Mouse (Mus musculus): ENCODE results near the gene Mlkl.
"Not testable (repeated sequence)": the region's sequence is repeated elsewhere in the genome, so short reads cannot be mapped to it uniquely, and the experiment has no call there.

Mlkl gene

DNA sequence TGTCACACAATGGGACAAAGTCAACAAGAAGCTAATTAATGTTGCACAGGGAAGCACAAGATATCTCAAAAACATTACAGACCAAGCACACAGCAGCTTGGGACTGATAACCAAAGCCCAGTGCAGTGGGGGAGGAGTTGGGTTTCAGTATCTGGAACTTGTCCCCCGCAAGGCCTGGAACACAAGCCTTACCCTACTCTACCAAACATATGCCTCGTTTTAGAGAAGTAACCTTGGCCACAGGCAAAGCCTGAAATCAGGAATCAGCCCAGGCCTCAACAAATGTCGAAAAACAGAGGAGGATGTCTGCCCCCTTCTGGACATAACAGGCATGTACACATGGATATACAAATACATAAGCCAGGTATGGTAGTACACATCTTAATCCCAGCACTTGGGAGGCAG is 25.2 kb downstream of the Mlkl start:
- DNase-seq = no peak

GRCm38 (mm10) chr8:111310006-111310405 is 28.0 kb downstream of the Mlkl start:
- DNase-seq = not testable (repeated sequence)

GRCm38 (mm10) chr8:111305031-111305730 is 32.8 kb downstream of the Mlkl start:
- DNase-seq = no peak

DNA sequence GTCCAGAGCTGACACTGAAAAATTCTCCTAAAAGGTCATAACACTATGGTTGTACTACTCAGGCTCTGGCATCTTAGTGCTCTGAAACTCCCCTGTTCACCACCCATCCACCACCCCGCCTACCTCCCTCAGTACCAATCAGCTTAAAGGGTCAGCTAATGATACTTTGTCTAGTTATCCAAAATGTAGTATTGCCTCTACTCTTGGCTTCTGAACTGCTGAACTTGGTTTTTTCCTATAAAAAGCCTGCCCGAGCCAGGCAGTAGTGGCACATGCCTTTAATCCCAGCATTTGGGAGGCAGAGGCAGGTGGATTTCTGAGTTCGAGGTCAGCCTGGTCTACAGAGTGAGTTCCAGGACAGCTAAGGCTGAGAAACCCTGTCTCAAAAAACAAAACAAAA is 33.6 kb downstream of the Mlkl start:
- no peak for DNase-seq

DNA sequence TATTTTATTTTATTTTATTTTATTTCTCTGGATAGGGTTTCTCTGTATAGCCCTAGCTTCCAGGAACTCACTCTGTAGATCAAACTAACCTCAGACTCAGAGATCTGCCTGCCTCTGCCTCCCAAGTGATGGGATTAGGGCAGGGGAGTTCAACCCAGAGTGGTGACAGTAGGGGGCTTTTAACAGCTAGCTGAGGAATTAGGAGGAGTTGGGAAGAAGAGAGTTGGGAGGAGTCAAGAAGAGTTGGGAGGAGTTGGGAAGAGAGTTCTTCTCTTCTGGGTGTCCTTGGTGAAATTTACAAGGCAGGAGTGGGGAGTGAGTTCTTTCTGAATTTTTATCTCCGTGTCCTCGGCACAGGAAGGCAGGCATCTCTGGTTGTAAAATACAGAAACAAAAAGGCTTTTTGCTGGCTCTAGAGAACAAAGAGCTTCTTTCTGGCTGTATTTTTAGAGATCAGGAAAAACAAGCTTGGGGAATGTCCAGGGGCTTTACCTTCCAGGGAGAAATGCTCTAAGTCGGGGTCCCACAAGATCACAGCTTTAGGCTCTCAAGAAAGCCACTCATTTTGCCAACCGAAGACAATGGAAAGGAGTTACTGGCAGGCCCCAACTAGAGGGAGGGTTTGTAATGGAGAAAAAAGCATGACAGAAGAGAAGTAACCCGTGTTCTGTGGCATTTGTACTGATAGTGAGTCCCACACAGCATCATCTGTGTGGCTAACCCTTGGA is 34.7 kb downstream of the Mlkl start:
- DNase-seq = not testable (repeated sequence)

- DNase-seq = peak; percentile 25
Measured at GRCm38 (mm10) chr8:111300597-111301546, 37.1 kb downstream of the Mlkl start.

- peak; percentile 95 for DNase-seq
Measured at GRCm38 (mm10) chr8:111299821-111300568, 38.0 kb downstream of the Mlkl start, which contains the start of gene Rfwd3. Gene Rfwd3 (minus strand): TSS chr8:111300222.

- DNase-seq = peak; percentile 51
Measured at GRCm38 (mm10) chr8:111299363-111299820, 38.6 kb downstream of the Mlkl start.

DNA sequence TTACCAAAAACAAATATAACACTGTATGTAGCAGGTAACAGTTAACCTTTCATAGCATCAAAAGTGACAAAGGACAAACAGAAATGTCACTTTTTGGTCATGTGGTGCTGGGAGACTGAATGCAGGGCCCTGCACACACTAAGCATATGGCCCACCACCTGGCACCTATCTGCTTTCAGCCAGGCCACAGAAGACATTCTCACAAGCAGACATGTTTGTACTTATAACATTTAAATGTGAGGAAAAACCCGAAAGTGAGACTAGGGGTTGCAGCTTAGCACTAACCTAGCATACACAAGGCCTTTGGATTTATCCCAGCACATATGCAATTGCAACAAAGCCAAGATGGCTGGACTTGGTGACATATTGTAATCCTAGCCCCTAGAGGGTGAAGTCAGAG is 40.0 kb downstream of the Mlkl start:
- peak; percentile 20 for DNase-seq

DNA sequence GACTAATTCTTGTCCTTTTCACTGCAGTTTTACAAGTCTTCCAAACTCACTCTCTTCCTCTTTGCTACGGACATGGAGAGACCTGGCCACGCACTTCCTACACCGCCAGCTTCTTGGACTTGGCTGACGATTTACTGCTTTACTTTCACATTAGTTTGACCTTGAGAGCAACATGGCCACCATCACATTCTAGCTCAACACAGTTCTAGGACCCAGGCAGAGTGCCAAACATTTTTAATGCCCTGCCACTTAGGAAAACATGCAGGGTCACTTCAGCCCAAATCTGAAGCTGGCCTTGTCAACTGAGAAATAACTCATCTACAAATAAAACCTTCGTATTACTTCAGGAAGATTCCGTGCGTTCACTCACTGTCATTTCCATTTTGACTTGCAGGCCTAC is 46.2 kb downstream of the Mlkl start:
- no peak for DNase-seq

GRCm38 (mm10) chr8:111290586-111290985 is 47.4 kb downstream of the Mlkl start:
- no peak for DNase-seq

DNA sequence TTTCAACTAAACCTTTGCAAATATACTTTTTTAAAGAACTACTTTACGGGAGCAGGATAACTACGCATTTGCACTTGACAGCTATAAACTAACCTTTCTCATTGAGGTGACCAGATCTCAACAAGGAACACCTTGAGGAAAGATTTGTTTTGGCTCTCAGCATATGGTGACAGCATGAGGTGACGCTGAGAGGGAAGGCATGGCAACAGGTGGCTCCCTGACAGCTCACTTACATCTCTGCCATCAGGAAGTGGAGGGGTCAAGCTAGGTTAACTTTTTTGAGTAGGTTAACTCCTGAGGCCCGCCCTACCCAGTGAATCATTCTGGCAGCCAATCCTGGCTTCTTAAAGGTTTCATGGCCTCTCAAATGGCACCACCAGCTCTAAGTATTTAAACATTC is 52.4 kb downstream of the Mlkl start:
- DNase-seq = no peak

GRCm38 (mm10) chr8:111282093-111282492 is 55.9 kb downstream of the Mlkl start:
- no peak for DNase-seq

DNA sequence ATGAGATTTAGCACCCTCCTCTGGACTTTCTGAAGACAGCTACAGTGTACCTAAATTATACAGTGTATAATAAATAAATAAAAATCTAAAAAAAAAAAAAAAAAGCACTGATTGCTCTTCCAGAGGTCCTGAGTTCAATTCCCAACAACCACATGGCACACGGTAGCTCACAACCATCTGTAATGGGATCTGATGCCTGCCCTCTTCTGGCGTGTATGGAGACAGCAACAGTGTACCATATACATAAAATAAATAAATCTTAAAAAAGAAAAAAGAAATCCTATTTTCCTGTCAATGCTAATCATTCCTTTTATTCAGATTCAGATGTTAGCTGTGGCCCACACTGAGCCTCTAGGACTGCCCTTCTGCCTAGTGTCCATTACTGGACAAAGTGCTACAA is 69.7 kb downstream of the Mlkl start:
- no peak for DNase-seq

- not testable (repeated sequence) for DNase-seq
Measured at GRCm38 (mm10) chr8:111266161-111266560, 71.8 kb downstream of the Mlkl start.

DNA sequence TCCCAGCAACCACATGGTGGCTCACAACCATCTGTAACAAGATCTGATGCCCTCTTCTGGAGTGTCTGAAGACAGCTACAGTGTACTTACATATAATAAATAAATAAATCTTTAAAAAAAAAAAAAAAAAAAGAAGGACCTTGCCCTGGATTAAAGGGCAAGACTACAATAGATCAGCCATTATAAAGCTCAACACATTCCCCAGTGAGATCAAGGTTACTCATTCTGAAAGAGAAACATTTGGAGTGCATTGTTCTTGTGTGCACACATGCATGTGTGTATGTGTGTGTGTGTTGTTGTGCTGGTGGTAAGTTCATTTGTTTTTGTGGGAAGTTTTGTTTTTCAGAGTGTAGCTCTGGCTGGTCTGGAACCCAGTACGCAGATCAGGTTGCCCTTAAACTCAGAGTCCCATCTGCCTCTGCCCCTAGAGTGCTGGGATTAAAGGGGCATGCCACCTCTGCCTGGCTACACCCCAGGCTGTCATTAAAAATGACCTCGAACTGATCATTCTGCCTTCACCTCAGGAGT is 73.2 kb downstream of the Mlkl start:
- DNase-seq = no peak

DNA sequence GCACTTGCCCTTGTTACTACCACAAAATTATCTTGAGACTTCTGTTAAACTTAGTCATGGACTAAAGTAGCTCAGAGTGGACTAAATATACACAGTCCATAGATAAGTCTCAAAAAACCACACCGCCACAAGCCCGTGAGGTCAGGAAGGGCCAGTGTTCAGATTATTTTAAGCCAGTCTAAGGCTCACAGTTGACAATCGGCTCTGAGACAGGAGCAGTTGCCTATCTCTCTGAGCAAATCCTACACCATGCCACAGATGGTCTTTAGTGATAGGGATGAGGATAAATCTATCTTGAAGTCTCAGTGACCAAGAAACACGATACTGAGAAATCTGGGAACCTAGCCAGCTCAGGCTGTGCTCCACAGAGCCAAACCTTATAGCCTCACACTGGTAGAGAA is 76.0 kb downstream of the Mlkl start:
- DNase-seq = no peak
